Mouse (Mus musculus): Measurements from ENCODE around the gene Mfng.

Gene Mfng

GRCm38 (mm10) chr15:78787287-78787856 is 14.1 kb upstream of the Mfng start:
- DNase-seq, result no peak

- no peak for DNase-seq
Observed at GRCm38 (mm10) chr15:78786411-78786818, 13.1 kb upstream of the Mfng start.

- DNase-seq, result no peak
Observed at GRCm38 (mm10) chr15:78785961-78786360, 12.7 kb upstream of the Mfng start.

- DNase-seq, result no peak
Observed at GRCm38 (mm10) chr15:78785258-78785657, 12.0 kb upstream of the Mfng start.

GRCm38 (mm10) chr15:78784520-78784919 is 11.2 kb upstream of the Mfng start:
- no peak for DNase-seq

GRCm38 (mm10) chr15:78782348-78783103 is 9.3 kb upstream of the Mfng start:
- no peak for DNase-seq

GRCm38 (mm10) chr15:78780908-78781307 is 7.6 kb upstream of the Mfng start:
- DNase-seq, result no peak

GRCm38 (mm10) chr15:78780359-78780758 is 7.1 kb upstream of the Mfng start:
- no peak for DNase-seq

- DNase-seq, result no peak
Observed at GRCm38 (mm10) chr15:78779690-78780089, 6.4 kb upstream of the Mfng start.

- DNase-seq, result no peak
Observed at GRCm38 (mm10) chr15:78779253-78779652, 6.0 kb upstream of the Mfng start.

- peak; percentile 77 for DNase-seq
Observed at GRCm38 (mm10) chr15:78778077-78778870, 5.0 kb upstream of the Mfng start.

- DNase-seq, result no peak
Observed at GRCm38 (mm10) chr15:78772856-78773255, 419 bp downstream of the Mfng start.

- DNase-seq, result no peak
Observed at GRCm38 (mm10) chr15:78772368-78772763, 909 bp downstream of the Mfng start.

GRCm38 (mm10) chr15:78771531-78772367 is 1.5 kb downstream of the Mfng start:
- DNase-seq, result no peak

GRCm38 (mm10) chr15:78770983-78771355 is 2.3 kb downstream of the Mfng start:
- no peak for DNase-seq

- no peak for DNase-seq
Observed at GRCm38 (mm10) chr15:78770234-78770982, 2.9 kb downstream of the Mfng start.

GRCm38 (mm10) chr15:78769064-78769463 is 4.2 kb downstream of the Mfng start:
- DNase-seq, result no peak

- no peak for DNase-seq
Observed at GRCm38 (mm10) chr15:78763704-78764103, 9.6 kb downstream of the Mfng start.

- DNase-seq, result no peak
Observed at GRCm38 (mm10) chr15:78763210-78763609, 10.1 kb downstream of the Mfng start.

GRCm38 (mm10) chr15:78761112-78761511 is 12.2 kb downstream of the Mfng start:
- no peak for DNase-seq

GRCm38 (mm10) chr15:78758132-78758531 is 15.1 kb downstream of the Mfng start:
- DNase-seq, result no peak
